Mouse (Mus musculus) MEL-GATA-1-ER (cell line): ENCODE data around the gene Cdk5rap2.

Experiments used
- DNase-seq: peaks from one replicate; pipeline ENCODE4 v3.0.0-alpha.2; 2012; ENCODE audit warnings: low read depth; ENCODE audit errors: extremely low read depth

Cdk5rap2 gene

GRCm38 (mm10) chr4:70354448-70354847, 55.8 kb downstream of the Cdk5rap2 start:
- DNase-seq: no peak

- DNase-seq: no peak
These were observed 56.6 kb downstream of the Cdk5rap2 start for GRCm38 (mm10) chr4:70353656-70354055.

GRCm38 (mm10) chr4:70335444-70336144, 74.6 kb downstream of the Cdk5rap2 start:
- no peak for DNase-seq

GRCm38 (mm10) chr4:70334995-70335394, 75.2 kb downstream of the Cdk5rap2 start:
- no peak for DNase-seq

- no peak for DNase-seq
These were observed 77.3 kb downstream of the Cdk5rap2 start for GRCm38 (mm10) chr4:70332981-70333380.

GRCm38 (mm10) chr4:70332576-70332975, 77.7 kb downstream of the Cdk5rap2 start:
- no peak for DNase-seq

- DNase-seq: no peak
These were observed 79.1 kb downstream of the Cdk5rap2 start for GRCm38 (mm10) chr4:70331181-70331580.

- DNase-seq: no peak
These were observed 82.2 kb downstream of the Cdk5rap2 start for GRCm38 (mm10) chr4:70328033-70328432.

- no peak for DNase-seq
These were observed 82.8 kb downstream of the Cdk5rap2 start for GRCm38 (mm10) chr4:70327436-70327835.

- no peak for DNase-seq
These were observed 88.7 kb downstream of the Cdk5rap2 start for GRCm38 (mm10) chr4:70321586-70321985.

GRCm38 (mm10) chr4:70312170-70312569, 98.1 kb downstream of the Cdk5rap2 start:
- DNase-seq: no peak

- DNase-seq: no peak
These were observed 98.7 kb downstream of the Cdk5rap2 start for GRCm38 (mm10) chr4:70311530-70311929.

- peak; percentile 10 for DNase-seq
These were observed 103.0 kb downstream of the Cdk5rap2 start for GRCm38 (mm10) chr4:70307230-70307629.

- DNase-seq: no peak
These were observed 106.4 kb downstream of the Cdk5rap2 start for GRCm38 (mm10) chr4:70303870-70304269.

- DNase-seq: no peak
These were observed 109.1 kb downstream of the Cdk5rap2 start for GRCm38 (mm10) chr4:70301187-70301586.

GRCm38 (mm10) chr4:70289361-70289760, 120.9 kb downstream of the Cdk5rap2 start:
- no peak for DNase-seq

GRCm38 (mm10) chr4:70283163-70283562, 127.1 kb downstream of the Cdk5rap2 start:
- no peak for DNase-seq

GRCm38 (mm10) chr4:70278882-70279281, 131.4 kb downstream of the Cdk5rap2 start:
- DNase-seq: no peak

- DNase-seq: no peak
These were observed 132.2 kb downstream of the Cdk5rap2 start for GRCm38 (mm10) chr4:70278057-70278456.

GRCm38 (mm10) chr4:70272943-70273342, 137.3 kb downstream of the Cdk5rap2 start:
- no peak for DNase-seq

- DNase-seq: no peak
These were observed 137.7 kb downstream of the Cdk5rap2 start for GRCm38 (mm10) chr4:70272527-70272926.

- no peak for DNase-seq
These were observed 142.9 kb downstream of the Cdk5rap2 start for GRCm38 (mm10) chr4:70267213-70267906.

GRCm38 (mm10) chr4:70265248-70265647, 145.0 kb downstream of the Cdk5rap2 start:
- DNase-seq: no peak
